Mouse (Mus musculus) spleen, postnatal 10 days (tissue): ENCODE measurements around the gene Gm9857.

Source experiments
- DNase-seq, 2 experiments: peaks; one replicate each; pipeline ENCODE4 v3.0.0; 2021 to 2022; ENCODE audit warnings: low spot score in 2 of 2

The Gm9857 gene

DNA sequence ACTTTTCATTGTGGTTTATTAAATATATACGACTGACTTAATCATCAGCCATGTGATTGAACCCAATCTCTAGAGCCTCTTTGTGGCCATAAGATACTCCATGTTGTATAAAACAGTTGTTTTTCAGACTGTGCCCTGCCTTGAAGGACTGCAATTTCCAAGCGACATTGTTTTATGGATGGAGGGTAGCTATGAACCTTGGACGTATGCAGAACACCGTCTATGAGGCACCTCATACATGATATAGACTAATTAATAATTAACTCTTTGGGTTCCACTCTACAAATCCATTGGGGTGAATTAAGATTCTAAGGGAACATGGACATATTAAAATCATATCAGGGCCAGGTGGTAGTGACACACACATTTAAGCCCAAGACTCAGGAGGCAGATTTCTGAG lies 14.6 kb downstream of the Gm9857 start:
- DNase-seq: no peak

- no peak for DNase-seq
These were observed 18.4 kb downstream of the Gm9857 start for GRCm38 (mm10) chr3:108921822-108922221.

DNA sequence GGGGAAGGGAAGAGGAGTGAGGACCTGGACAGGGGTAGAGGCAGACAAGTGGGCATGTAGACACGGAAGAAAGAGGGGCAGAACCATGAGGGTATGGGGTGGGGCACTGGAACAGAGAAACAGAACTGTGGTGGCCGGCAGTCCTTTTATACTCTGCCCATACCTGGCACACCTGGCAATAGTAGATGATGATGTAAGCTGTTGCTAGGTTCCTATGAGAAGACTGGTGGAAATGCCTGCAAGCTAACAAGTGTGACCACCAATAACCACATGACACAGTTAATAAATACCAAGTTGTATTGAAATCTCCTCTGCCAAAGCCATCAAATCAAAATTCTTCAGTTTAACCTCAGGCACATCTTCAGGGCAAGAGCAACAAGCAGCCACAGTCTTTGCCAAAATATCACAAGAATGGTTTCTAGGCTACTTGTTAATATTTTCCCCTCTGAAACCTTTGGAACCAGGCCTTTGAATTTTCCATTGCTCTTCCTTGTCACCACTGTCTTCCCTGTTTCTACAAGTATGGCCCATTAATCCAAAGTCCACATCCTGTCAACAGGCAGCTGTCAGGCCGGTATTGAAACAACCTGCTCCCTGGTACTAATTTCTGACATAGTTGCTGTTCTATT lies 19.7 kb downstream of the Gm9857 start:
- DNase-seq: no peak

DNA sequence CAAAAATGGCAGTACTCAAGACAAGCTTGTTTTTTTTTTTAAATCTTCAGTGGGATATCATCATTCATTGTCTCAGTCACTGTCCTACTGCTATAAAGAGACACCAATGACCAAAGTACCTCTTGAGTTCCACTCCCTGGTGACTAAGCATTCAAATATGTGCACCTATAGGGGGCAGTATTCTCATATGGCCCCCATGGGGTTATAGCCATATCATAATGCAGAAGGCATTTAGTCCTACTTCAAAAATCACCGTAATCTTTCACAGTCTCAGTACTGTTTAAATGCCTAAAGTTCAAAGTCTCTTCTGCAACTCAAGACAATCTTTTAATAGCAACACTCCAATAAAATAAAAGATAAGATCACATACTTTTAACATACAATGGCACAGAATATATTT lies 21.4 kb downstream of the Gm9857 start:
- no peak for DNase-seq

GRCm38 (mm10) chr3:108917986-108918385 lies 22.3 kb downstream of the Gm9857 start:
- DNase-seq: no peak

DNA sequence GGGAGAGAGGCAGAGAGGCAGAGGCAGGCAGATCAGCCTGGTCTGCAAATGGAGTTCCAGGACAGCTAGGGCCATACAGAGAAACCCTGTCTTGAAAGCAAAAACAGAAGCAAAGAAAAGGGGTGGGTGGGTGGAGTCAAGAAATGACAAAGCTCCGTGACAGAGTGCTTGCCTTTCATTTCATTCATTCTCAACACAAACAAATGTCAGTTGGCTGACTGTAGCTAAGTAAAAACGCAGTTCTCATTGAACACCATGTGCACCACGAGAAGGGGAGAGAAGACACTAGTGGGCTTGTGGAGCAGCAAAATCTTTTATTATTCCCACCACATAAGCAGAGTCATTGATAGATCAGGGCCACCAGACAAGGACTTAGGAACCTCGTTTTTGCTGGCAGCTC lies 23.4 kb downstream of the Gm9857 start:
- DNase-seq: no peak

GRCm38 (mm10) chr3:108915999-108916398 lies 24.2 kb downstream of the Gm9857 start:
- no peak for DNase-seq

GRCm38 (mm10) chr3:108911548-108912413 lies 28.5 kb downstream of the Gm9857 start, which contains the start of gene Prpf38b:
Gene Prpf38b (minus strand): TSS chr3:108911727.
- DNase-seq: peak; percentile 85 to 96

DNA sequence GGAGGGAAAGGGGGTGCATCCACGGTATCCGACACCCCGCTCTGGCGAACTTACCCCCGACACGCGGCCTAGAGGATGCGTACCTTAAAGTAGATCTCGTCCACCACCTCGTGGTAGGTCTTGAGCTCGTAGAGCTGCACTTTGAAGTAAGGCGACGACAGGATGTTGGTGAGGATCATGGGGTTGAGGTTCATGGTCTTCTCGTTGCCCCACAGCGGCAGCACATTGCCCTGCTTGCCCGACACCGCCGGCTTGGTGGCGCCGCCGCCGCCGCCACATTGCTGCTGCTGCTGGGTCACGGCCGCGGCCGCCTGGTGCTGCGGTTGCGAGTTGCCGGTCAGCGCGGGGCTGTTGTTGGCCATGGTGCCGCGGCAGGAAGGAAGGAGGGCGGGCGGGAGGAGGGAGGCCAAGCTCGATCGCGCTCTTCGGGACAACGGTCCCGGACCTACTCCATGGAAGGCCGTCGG lies 29.1 kb downstream of the Gm9857 start:
- peak; percentile 75 to 80 for DNase-seq

DNA sequence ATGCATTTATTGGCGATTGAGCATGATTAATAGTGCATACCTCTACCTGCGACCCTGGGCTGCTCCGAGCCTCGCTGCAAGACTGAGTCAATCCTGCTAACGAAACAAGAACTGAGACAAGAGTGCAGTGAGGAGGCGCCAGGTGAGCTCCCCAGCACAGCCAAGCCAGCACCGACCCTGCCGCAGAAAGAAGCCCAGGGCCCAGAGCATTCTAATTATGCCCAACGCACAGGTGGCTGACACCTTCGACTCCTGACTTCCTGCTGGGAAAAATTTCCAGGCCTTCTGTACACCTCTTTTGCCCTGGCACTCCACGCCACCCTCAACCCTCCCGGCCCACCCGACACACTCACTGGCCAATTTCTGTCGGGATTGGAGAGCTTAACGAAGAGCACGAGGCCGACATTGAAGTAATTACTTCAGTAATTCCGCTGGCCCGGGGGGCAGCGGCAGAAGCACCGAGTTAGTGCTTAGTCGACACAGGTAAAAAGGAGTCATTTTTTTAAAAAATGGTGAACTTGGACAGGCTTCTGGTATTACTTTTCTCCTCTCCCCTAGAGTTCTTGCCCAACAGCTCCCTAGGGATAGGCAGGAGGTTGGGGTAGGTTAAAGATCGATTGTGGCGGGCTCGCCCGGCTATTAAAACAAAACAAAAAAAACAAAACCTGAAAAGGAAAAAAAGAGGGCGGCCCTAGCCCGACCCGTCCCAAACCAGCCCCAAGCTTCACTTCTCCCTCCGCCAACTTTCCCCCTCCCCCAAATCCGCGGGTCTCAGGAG lies 29.8 kb downstream of the Gm9857 start:
- peak; percentile 33 to 50 for DNase-seq

- no peak for DNase-seq
These were observed 37.3 kb downstream of the Gm9857 start for GRCm38 (mm10) chr3:108902934-108903333.

- DNase-seq: peak in 1 of 2 experiments; percentile 33
These were observed 38.2 kb downstream of the Gm9857 start for GRCm38 (mm10) chr3:108902038-108902437.

GRCm38 (mm10) chr3:108900681-108901080 lies 39.6 kb downstream of the Gm9857 start:
- DNase-seq: no peak

DNA sequence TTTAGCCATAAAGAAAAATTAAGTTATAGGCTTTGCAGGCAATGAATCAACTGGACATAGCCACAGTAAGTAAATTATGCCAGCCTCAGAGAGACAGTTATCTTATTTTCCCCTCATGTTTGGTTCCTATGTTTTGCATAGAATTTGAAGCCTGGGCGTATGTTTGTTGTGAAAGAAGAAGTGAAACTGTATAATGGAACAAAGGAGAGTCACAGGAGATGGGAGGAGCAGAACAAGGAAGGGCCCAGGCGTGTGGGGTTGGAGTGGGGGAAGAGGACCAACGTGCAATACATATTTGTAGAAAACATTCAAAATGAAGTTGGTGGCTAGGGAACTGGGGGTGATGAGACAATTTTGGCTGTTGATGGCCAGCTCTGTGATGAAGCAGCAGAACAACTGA lies 40.1 kb downstream of the Gm9857 start:
- peak in 1 of 2 experiments; percentile 47 for DNase-seq

DNA sequence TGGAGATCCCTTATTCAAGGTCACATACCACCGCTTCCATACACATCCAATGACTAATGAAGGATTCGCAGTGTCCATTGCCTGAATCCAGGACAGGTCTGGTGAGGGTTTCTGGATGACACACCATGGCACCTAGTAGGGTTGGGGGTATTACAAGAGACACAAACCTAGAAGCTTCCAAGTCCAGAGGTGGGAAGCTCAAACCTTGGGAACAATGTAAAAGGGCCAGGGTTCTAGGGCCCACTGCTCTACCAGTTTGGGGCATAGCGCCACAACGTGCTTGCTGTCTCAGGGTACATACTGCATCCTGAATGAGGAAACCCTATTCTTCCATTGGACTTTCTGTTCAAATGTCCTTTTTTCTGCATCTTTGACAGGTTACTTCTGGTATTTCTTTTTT lies 41.6 kb downstream of the Gm9857 start:
- no peak for DNase-seq

- no peak for DNase-seq
These were observed 47.3 kb downstream of the Gm9857 start for GRCm38 (mm10) chr3:108892914-108893313.

- DNase-seq: no peak
These were observed 48.2 kb downstream of the Gm9857 start for GRCm38 (mm10) chr3:108892080-108892479.
